Mouse (Mus musculus) heart, postnatal 4 days (tissue): ENCODE results near the gene Zdhhc12. TPM values are rescaled to one million over a fixed set of nuclear protein-coding genes. Genes with fewer than 3 reads are reported as not detected.

ENCODE experiments used
- DNase-seq: peaks from one replicate; pipeline ENCODE4 v3.0.0; 2021
- total RNA-seq, 2 experiments: library from RNA; stranded (reverse); gene quantifications; 2 replicates each; pipeline ENCODE4 v1.2.3; 2021

Gene Zdhhc12
- total RNA-seq, 2 experiments from 2014 or later, result 7.8 to 10.6 TPM

- peak; percentile 69 for DNase-seq
These were observed 2.6 kb upstream of the Zdhhc12 start for GRCm38 (mm10) chr2:30095882-30096527.

DNA sequence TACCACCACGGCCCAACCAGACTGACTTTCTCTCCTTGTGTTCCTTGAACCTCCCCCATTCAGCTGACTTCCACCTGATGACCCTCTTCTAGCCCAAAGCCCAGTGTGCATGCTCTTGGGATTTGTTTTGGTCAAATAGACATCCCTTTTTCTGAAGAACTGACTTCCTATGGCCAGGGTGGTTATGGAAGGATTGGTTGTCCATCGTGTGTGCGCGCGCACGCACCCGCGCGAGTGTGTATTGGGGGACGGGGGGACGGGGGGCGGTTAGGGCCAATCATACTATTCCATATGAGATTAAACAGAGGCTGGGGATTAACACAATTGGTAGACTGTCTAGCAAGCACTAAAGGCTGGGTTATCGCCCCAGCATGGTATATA is 750 bp upstream of the Zdhhc12 start:
- no peak for DNase-seq

- no peak for DNase-seq
These were observed 1.0 kb downstream of the Zdhhc12 start for GRCm38 (mm10) chr2:30092280-30092918.

DNA sequence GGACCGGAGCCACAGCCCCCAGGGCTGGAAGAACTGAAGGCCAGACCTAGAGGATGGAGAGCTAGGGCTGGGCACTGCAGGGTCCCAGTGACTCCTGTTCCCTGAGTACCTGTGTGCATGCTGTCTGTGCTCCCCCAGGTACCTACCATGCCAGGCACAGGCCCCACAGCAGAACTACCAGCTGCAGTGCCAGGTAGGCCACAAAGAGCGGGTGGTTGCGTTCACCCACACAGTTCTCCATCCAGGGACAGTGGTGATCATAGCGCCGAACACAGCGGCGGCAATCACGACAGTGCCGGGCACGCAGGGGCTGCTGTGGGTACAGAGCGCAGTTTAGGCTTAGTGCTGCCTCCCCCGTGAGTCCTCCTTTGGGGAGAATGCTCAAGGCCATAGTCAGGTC is 1.9 kb downstream of the Zdhhc12 start:
- DNase-seq, result no peak

GRCm38 (mm10) chr2:30087310-30087709 is 6.1 kb downstream of the Zdhhc12 start:
- DNase-seq, result no peak

GRCm38 (mm10) chr2:30084632-30085031 is 8.8 kb downstream of the Zdhhc12 start:
- DNase-seq, result no peak

DNA sequence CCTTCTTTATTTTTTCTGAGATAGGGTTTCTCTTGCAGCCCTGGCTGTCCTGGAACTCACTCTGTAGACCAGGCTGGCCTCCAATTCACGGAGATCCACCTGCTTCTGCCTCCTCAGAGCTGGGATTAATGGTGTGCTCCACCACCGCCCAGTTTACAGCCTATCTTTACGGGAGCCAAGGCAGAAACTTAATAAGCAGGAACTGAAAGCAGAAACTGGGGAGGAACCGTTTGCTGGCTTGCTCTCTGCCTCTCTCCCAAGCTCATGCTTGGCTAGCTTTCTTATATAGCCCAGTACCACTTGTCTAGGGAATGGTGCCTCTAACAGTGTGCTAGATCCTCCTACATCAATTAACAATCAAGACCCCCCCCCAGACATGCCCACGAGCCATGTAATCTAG is 9.3 kb downstream of the Zdhhc12 start:
- DNase-seq, result no peak

GRCm38 (mm10) chr2:30080181-30080800 is 13.2 kb downstream of the Zdhhc12 start:
- no peak for DNase-seq

DNA sequence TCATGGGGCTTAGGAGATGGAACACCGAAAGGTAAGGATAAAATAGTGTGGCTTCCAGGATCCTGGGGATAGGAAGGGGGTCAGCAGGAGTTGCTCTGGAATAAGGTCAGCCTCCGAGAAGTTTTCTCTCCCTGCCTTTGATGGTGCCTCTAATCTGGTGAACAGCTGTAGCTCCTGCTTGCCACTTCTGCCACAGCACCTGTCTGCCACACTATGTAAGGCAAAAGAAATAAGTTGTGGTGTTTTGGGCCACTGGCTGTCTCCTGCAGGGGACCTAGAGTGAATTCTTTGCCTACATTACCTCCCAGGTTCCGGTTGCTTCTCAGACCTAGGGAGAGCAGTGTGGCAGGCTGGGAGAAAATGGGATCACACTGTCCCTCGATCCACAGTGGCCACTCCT is 14.7 kb downstream of the Zdhhc12 start:
- DNase-seq, result no peak

DNA sequence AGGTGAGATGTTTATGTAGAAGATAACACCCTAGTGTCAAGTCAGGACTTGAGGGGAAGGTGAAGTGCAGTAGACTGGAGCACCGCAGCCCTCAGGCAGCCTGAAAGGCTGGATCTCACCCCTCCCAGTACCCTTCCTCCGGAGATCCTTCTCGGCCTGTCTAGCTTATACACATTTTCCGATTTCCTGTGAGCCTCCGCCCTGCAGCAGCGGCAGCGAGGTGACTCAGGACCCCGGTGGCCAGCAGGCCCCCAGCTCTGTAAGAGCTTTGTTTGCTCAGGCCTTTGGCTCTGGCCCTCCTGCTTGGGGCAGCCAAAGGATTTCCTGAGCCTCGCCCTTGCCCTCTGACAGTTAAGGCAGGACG is 15.1 kb downstream of the Zdhhc12 start:
- peak; percentile 57 for DNase-seq

GRCm38 (mm10) chr2:30077502-30078348 is 15.7 kb downstream of the Zdhhc12 start, which contains the start of gene Pkn3:
Gene Pkn3 (plus strand): TSS chr2:30077684.
- peak; percentile 93 for DNase-seq

DNA sequence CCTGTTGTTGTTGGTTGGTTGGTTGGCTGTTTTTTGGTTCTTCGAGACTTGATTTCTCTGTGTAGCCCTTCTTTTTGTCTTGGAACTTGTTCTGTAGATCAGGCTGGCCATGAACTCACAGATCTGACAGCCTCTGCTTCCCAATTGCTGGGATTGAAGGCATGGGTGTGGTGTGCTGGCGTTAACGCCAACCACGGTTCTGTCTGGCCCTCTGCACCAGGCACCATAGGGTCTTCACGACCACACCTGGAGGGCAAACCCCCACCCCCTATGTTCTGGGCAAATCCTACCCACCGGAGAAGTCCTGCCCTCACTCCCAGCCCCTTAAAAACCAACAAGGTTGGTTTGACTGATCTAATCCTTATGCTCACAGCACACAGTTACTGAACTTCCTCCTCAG is 16.5 kb downstream of the Zdhhc12 start:
- DNase-seq, result no peak

- no peak for DNase-seq
These were observed 17.0 kb downstream of the Zdhhc12 start for GRCm38 (mm10) chr2:30076439-30076838.

- DNase-seq, result no peak
These were observed 17.8 kb downstream of the Zdhhc12 start for GRCm38 (mm10) chr2:30075625-30076024.

GRCm38 (mm10) chr2:30073285-30073684 is 20.2 kb downstream of the Zdhhc12 start:
- DNase-seq, result no peak

DNA sequence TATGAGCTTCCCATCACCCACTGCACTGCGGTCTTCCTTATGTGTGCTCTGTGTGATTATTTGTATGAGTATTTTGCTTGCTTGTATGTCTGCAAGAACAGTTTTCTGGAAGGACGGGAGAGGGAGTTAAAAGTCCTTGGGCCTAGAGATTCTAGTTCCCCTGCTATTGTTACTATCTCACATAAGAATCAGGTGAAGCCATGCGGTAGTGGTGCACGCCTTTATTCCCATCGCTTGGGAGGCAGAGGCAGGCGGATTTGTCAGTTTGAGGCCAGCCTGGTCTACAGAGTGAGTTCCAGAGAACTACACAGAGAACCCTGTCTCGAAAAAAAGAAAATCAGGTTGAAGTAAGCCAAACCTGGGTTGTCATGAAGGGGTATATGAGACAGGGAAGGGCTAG is 20.6 kb downstream of the Zdhhc12 start:
- DNase-seq, result no peak

DNA sequence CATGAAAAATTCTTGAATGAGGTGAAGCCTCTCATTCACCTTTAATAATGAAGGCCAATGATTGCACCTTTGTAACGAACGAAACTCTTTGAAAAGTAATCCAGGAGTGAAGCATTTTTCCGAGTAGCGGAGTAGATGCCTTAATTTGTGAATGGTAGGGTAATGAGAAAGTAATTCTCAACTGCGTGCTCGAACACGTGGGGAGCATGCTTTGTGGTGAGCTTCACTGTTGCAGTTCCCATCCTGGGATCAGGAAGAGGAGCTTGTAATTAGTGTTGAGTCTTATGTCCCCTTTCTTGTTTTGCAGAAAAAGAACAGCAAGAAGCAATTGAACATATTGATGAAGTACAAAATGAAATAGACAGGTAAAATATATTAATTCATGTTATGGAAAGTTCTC is 25.5 kb downstream of the Zdhhc12 start:
- no peak for DNase-seq

DNA sequence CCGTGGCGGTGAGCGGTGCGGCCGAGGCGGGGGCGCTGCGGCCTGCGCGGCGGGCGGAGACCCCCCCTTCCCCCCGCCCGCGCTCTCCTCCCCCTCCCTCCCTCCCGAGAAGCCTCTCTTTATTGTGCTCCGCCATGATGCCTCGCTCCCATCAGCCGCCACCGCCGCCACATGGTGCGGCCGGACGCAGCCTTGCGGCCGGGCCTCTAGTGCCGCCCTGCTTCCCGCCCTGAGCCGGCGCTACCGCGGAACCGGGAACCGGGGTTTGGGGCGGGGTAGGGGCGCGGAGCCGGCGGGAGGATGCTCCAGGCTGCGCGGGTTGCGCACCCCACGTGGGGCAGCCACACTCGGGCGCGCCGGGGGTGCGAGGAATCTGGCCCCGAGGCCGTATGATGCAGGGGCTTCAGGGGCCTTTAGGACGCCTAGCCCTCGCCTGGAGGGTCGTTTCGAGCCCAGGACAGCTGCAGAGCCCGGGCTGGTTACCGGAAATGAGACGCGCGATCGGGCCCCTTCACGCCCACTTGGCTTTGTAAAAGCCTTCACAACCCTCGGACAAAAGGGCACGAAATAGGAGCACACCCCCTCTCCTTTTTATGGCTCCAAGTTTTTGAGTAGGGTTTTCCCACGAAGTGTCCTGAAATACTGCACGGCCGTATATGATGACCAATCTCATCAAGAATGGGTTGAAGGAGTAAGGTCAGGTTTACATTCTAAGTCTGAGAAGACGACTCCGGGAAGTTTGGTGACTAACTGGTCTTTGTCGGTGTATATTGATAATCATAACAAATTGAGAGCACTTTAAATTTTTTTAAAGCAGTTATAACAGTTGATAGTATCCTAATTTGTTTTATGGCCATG is 26.2 kb downstream of the Zdhhc12 start:
- DNase-seq, result peak; percentile 63

DNA sequence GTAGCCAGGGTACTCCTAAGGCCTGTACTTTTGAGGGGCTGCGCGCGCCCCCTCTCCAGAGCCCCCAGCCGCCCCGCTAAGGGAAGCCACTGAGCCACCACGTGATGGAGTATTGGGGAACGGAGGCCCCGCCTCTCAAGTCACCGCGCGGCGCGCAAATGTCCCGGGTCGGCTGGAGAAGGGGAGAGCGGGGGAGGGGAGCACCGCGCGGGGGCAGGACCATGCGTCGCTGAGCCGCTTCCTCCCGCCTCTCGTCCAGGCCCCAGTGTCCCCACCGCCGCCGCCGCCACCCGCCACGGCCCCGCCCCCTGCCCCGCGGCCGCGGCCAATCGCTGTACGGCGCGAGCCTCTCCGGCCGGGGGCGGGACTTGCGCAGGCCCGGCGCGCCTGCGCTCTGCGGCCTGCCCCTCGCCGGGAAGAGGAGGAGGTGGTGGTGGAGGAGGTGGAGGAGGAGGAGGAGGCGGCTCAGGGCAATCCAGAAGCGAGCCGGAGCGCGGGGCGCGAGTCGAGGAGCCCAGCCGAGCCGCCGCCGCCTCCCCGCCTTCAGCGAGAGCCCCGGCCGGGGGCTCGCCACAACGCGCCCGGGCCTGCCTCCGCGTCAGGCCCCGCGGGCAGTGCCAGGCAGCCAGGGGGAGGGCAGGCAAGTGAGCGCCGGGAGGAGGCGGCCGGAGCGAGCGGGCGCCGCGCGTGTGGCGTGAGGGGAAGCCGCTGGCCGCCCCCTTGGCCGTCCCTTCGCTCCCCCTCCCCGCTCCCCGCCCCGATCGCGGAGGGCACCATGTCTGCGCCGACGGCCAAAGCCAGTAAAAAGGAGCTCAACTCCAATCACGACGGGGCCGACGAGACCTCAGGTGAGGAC is 27.2 kb downstream of the Zdhhc12 start:
- DNase-seq, result peak; percentile 97

GRCm38 (mm10) chr2:30064298-30064697 is 29.1 kb downstream of the Zdhhc12 start:
- DNase-seq, result no peak

DNA sequence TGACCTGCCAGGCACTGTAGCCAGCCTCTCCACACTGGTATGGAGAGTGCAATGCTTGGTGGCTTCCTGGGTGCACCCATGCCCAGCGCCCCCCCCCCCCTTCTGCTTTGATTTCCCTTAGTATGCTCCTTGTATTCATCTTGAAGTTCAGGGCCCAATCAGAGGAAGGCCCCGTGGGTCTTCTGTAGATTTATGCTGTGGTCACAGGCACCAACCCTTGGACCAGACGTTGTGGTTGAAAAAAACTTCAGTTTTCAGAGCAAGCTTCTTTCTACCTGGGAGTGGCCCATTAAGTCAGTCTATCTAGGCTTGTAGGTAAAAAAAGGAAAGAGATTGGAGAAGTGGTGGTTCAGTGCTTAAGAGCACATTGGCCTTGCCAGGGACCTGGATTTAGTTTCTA is 29.7 kb downstream of the Zdhhc12 start:
- no peak for DNase-seq
